ENCODE assay signal across 8 mouse cellular contexts in genomic region chr7:75854231-75854925, GRCm38 (mm10). TPM values are rescaled to one million over a fixed set of nuclear protein-coding genes. Genes with fewer than 3 reads are reported as not detected.
DNase-seq lines count a peak whose midpoint lies in the region; ATAC-seq lines count a peak whose summit lies in the region.

No protein-coding gene starts in this region.

- H3K9ac ChIP-seq in forebrain, embryonic 11.5 days (ENCODE audit: low read length): peak overlapping the region; percentile 5; the same call in 1 of the 2 replicates
- no peak overlapping the region for H3K9ac ChIP-seq in neural tube, embryonic 15.5 days (replicated peaks)

- H3K4me2 ChIP-seq in forebrain, embryonic 11.5 days (ENCODE audit: low read depth, low read length, severe bottlenecking): no peak overlapping the region; the same call in 1 of the 2 replicates
- 0 out of 2 replicates have a peak overlapping the region, but pooled peaks have one; percentile 3 for H3K4me2 ChIP-seq in neural tube, embryonic 15.5 days

- no peak for ATAC-seq in megakaryocyte, adult 5-6 weeks (ENCODE audit: poor library complexity, severe bottlenecking)
- ATAC-seq in forebrain, embryonic 11.5 days (replicated peaks; ENCODE audit: low FRiP score): peak; percentile 75
- ATAC-seq in neural tube, embryonic 15.5 days (ENCODE audit: low FRiP score): no peak

- H3K27me3 ChIP-seq in megakaryocyte, embryonic 14.5 days (replicated peaks): no peaks in the 10 kb centered on the region
- H3K27me3 ChIP-seq in forebrain, embryonic 11.5 days (ENCODE audit: control insufficient read depth, insufficient read depth, low read length): no peaks in the 10 kb centered on the region
- no peaks in the 10 kb centered on the region for H3K27me3 ChIP-seq in neural tube, embryonic 15.5 days (replicated peaks)

- H3K4me3 ChIP-seq in megakaryocyte, embryonic 14.5 days (replicated peaks): peak overlapping the region; percentile 86
- H3K4me3 ChIP-seq in forebrain, embryonic 11.5 days (ENCODE audit: low read depth, low read length): no peak overlapping the region
- no peak overlapping the region for H3K4me3 ChIP-seq in neural tube, embryonic 15.5 days (replicated peaks)

- DNase-seq in forebrain, embryonic 11.5 days (ENCODE audit: low spot score): peak; percentile 76
- DNase-seq in kidney, postnatal 36 days: peak; percentile 58 to 73
- no peak for DNase-seq in T-cell, adult 2 months (ENCODE audit: low spot score)
- DNase-seq in right cerebral cortex, postnatal 14 days: no peak
- no peak for DNase-seq in layer of hippocampus, adult 18-20 months (ENCODE audit: low spot score in 2 of 2)

- 11% methylated on average over 6 of the region's 6 CpGs for WGBS in forebrain, embryonic 11.5 days
- WGBS in neural tube, embryonic 15.5 days: 16% methylated on average over 6 of the region's 6 CpGs

- H3K36me3 ChIP-seq in megakaryocyte, embryonic 14.5 days (replicated peaks; ENCODE audit: low read length): peaks cover 60% of the 10 kb centered on the region
- H3K36me3 ChIP-seq in forebrain, embryonic 11.5 days (ENCODE audit: control insufficient read depth, insufficient read depth, low read length): no peaks in the 10 kb centered on the region
- no peaks in the 10 kb centered on the region for H3K36me3 ChIP-seq in neural tube, embryonic 15.5 days

- peaks cover 90% of the 10 kb centered on the region for H3K4me1 ChIP-seq in megakaryocyte, embryonic 14.5 days
- peaks cover 33% of the 10 kb centered on the region for H3K4me1 ChIP-seq in forebrain, embryonic 11.5 days (replicated peaks; ENCODE audit: control insufficient read depth, insufficient read depth, low read length)
- H3K4me1 ChIP-seq in neural tube, embryonic 15.5 days: peaks cover 60% of the 10 kb centered on the region

- peak overlapping the region; percentile 80 for H3K27ac ChIP-seq in forebrain, embryonic 11.5 days (ENCODE audit: low read depth, low read length)
- H3K27ac ChIP-seq in neural tube, embryonic 15.5 days (replicated peaks): peak overlapping the region; percentile 56

- no peaks in the 10 kb centered on the region for H3K9me3 ChIP-seq in megakaryocyte, embryonic 14.5 days
- H3K9me3 ChIP-seq in forebrain, embryonic 11.5 days (ENCODE audit: control insufficient read depth, low read length): no peaks in the 10 kb centered on the region
- no peaks in the 10 kb centered on the region for H3K9me3 ChIP-seq in neural tube, embryonic 15.5 days (replicated peaks)

RNA-seq across cellular contexts. Expression of gene Klhl25, which starts 6.3 kb away (rescaled TPM):
- 2.8 and 11.9 TPM in 2 replicates for polyA plus RNA-seq in megakaryocyte, embryonic 14.5 days (2012; ENCODE audit: insufficient read depth, low replicate concordance)
- 6.4 and 7.6 TPM in 2 replicates for total RNA-seq in megakaryocyte, adult 5-6 weeks (2015)
- 11.4 and 12.6 TPM in 2 replicates for total RNA-seq in megakaryocyte, adult 5-6 weeks (2017)
- polyA plus RNA-seq in forebrain, embryonic 11.5 days (2014; fragmentation: Nextera tagmentation; extraction: Ambion mirVana): 22.5 and 25.8 TPM in 2 replicates
- 22.0 and 22.1 TPM in 2 replicates for polyA plus RNA-seq in neural tube, embryonic 15.5 days (2015; fragmentation: Nextera tagmentation; extraction: Ambion mirVana)
- total RNA-seq in layer of hippocampus, adult 18-20 months (2021): 1 to 10 TPM; 9.7 to 9.9 TPM

Comparison
In these comparisons a context has a peak if more than half of its experiments do, and no peak if none do; other contexts are left out.
1. DNase-seq: peak in forebrain, embryonic 11.5 days (single experiment) and kidney, postnatal 36 days (2 of 2); none in T-cell, adult 2 months (single experiment), right cerebral cortex, postnatal 14 days (single experiment) and layer of hippocampus, adult 18-20 months (0 of 2).